Mouse (Mus musculus) liver, embryonic 11.5 days (tissue): ENCODE data around the gene Vps16. TPM values are rescaled to one million over a fixed set of nuclear protein-coding genes. Genes with fewer than 3 reads are reported as not detected.

Experiments used
- ATAC-seq: fragments of 200-750 bp; cut with Nextera tagmentation; replicated peaks from 2 replicates; pipeline ENCODE4 v1.8.0; 2017; ENCODE audit warnings: moderate number of reproducible peaks, mild to moderate bottlenecking, moderate TSS enrichment, moderate library complexity; ENCODE audit not compliant: low FRiP score
- DNase-seq: peaks from one replicate; pipeline ENCODE4 v3.0.0-alpha.2; 2017; ENCODE audit warnings: low spot score
- H3K27ac ChIP-seq: fragments of 300-500 bp; sonication (generic); 2 replicates; pipeline ENCODE4 v1.5.1; 2014; ENCODE audit warnings: mild to moderate bottlenecking, low read depth, low read length, control low read depth
- H3K27me3 ChIP-seq: fragments of 300-500 bp; sonication (generic); replicated peaks from 2 replicates; pipeline ENCODE4 v1.6.1; 2014; ENCODE audit warnings: low read length, mixed read lengths; ENCODE audit not compliant: control insufficient read depth, insufficient read depth
- H3K36me3 ChIP-seq: fragments of 300-500 bp; sonication (generic); 2 replicates; pipeline ENCODE4 v1.6.1; 2014; ENCODE audit warnings: mild to moderate bottlenecking, low read length, moderate library complexity, mixed read lengths; ENCODE audit not compliant: control insufficient read depth, insufficient read depth
- H3K4me1 ChIP-seq: fragments of 300-500 bp; sonication (generic); replicated peaks from 2 replicates; pipeline ENCODE4 v1.6.1; 2014; ENCODE audit warnings: low read length, mixed read lengths; ENCODE audit not compliant: control insufficient read depth, insufficient read depth
- H3K4me2 ChIP-seq: fragments of 300-500 bp; sonication (generic); 2 replicates; pipeline ENCODE4 v1.6.1; 2014; ENCODE audit warnings: mild to moderate bottlenecking, control low read depth, moderate library complexity
- H3K4me3 ChIP-seq: fragments of 300-500 bp; sonication (generic); 2 replicates; pipeline ENCODE4 v1.5.1; 2014; ENCODE audit warnings: low read depth, low read length, control low read depth
- H3K9ac ChIP-seq: fragments of 300-500 bp; sonication (generic); 2 replicates; pipeline ENCODE4 v1.6.1; 2014; ENCODE audit warnings: low read depth, low read length, control low read depth
- H3K9me3 ChIP-seq: fragments of 300-500 bp; sonication (generic); 2 replicates; pipeline ENCODE4 v1.6.1; 2016; ENCODE audit warnings: low read length, inconsistent platforms, mixed read lengths; ENCODE audit not compliant: control insufficient read depth
- WGBS: fragments of 180-500 bp; shearing (Covaris S2); extraction: QIAGEN DNeasy Blood & Tissue Kit; methylation state at CpG from one replicate; pipeline ENCODE4 v1.1.7; 2014; 5-methylcytosine and 5-hydroxymethylcytosine counted together
- polyA plus RNA-seq: library from polyadenylated mRNA; unstranded; fragments of >200 nt; fragmentation: Nextera tagmentation; extraction: Ambion mirVana; gene quantifications from 2 replicates; pipeline ENCODE4 v1.2.1, GENCODE M21; 2014

Vps16 gene
- polyA plus RNA-seq, 1 experiment from 2014 or later: 69.6 TPM

- Histone ChIP-seq H3K36me3 (peaks cover 4% of the 10 kb centered on the region; the same call in 1 of the 2 replicates), H3K4me3 (no peak overlapping the region), H3K4me1 (no peaks in the 10 kb centered on the region; the same call in 1 of the 2 replicates), H3K9me3 (no peaks in the 10 kb centered on the region), H3K27me3 (peaks cover 28% of the 10 kb centered on the region), H3K27ac (no peak overlapping the region), H3K4me2 (no peak overlapping the region), H3K9ac (no peak overlapping the region)
- WGBS: 87% methylated on average over 11 of the region's 11 CpGs
- ATAC-seq (no peak), DNase-seq (no peak)
Observed at GRCm38 (mm10) chr2:130395696-130396095, 28.4 kb upstream of the Vps16 start.

GRCm38 (mm10) chr2:130397186-130397985, 26.8 kb upstream of the Vps16 start, which contains the start of gene Cpxm1:
Cpxm1 (minus strand) TSS chr2:130397574.
- no peak within 1 kb of the TSS for H3K27ac ChIP-seq
- peak within 1 kb of the TSS; percentile 18 for H3K9ac ChIP-seq
- H3K4me1 ChIP-seq: no peaks in the 10 kb centered on the region; the same call in 1 of the 2 replicates
- H3K27me3 ChIP-seq: peaks cover 28% of the 10 kb centered on the region
- ATAC-seq (peak; percentile 77), DNase-seq (peak; percentile 75)
- peak within 1 kb of the TSS; percentile 54 for H3K4me3 ChIP-seq
- H3K4me2 ChIP-seq: peak within 1 kb of the TSS; percentile 74
- 2% methylated on average over 45 of the region's 53 CpGs for WGBS
- no peaks in the 10 kb centered on the region for H3K9me3 ChIP-seq
- peaks cover 4% of the 10 kb centered on the region; the same call in 1 of the 2 replicates for H3K36me3 ChIP-seq

GRCm38 (mm10) chr2:130398091-130398490, 26.0 kb upstream of the Vps16 start:
- ATAC-seq (0 out of 2 replicates have a peak, but pooled peaks have one; percentile 15), DNase-seq (no peak)
- 13% methylated on average over 14 of the region's 14 CpGs for WGBS
- Histone ChIP-seq H3K4me1 (no peaks in the 10 kb centered on the region; the same call in 1 of the 2 replicates), H3K9ac (no peak overlapping the region), H3K36me3 (peaks cover 4% of the 10 kb centered on the region; the same call in 1 of the 2 replicates), H3K4me2 (peak overlapping the region; percentile 74), H3K4me3 (peak overlapping the region; percentile 54), H3K9me3 (no peaks in the 10 kb centered on the region), H3K27ac (no peak overlapping the region), H3K27me3 (peaks cover 28% of the 10 kb centered on the region)

- 92% methylated on average over 1 of the region's 1 CpGs for WGBS
- DNase-seq: no peak
- H3K27me3 ChIP-seq: peaks cover 28% of the 10 kb centered on the region
Observed at GRCm38 (mm10) chr2:130400046-130400445, 24.1 kb upstream of the Vps16 start.

GRCm38 (mm10) chr2:130401891-130402290, 22.2 kb upstream of the Vps16 start:
- Histone ChIP-seq H3K4me1 (no peaks in the 10 kb centered on the region), H3K9me3 (no peaks in the 10 kb centered on the region), H3K9ac (no peak overlapping the region), H3K27me3 (peaks cover 21% of the 10 kb centered on the region), H3K4me3 (no peak overlapping the region), H3K27ac (no peak overlapping the region), H3K36me3 (no peaks in the 10 kb centered on the region), H3K4me2 (no peak overlapping the region)
- 77% methylated on average over 4 of the region's 4 CpGs for WGBS
- DNase-seq (no peak), ATAC-seq (no peak)

More at GRCm38 (mm10) chr2:130400046-130400445, 24.1 kb upstream of the Vps16 start:
- no peaks in the 10 kb centered on the region for H3K36me3 ChIP-seq
- H3K4me3 ChIP-seq: no peak overlapping the region
- no peaks in the 10 kb centered on the region; the same call in 1 of the 2 replicates for H3K4me1 ChIP-seq
- ATAC-seq: no peak
- H3K4me2 ChIP-seq: no peak overlapping the region
- H3K27ac ChIP-seq: no peak overlapping the region
- no peaks in the 10 kb centered on the region for H3K9me3 ChIP-seq
- no peak overlapping the region for H3K9ac ChIP-seq

GRCm38 (mm10) chr2:130404939-130405338, 19.2 kb upstream of the Vps16 start, which contains the start of the genes Gm28372 and 1700020A23Rik:
Gm28372 (plus strand) TSS chr2:130405239.
1700020A23Rik (plus strand) TSS chr2:130405259.
- Histone ChIP-seq H3K27me3 (no peaks in the 10 kb centered on the region), H3K4me2 (no peak within 1 kb of the TSS), H3K36me3 (no peaks in the 10 kb centered on the region), H3K9ac (no peak within 1 kb of the TSS), H3K4me3 (no peak within 1 kb of the TSS), H3K4me1 (no peaks in the 10 kb centered on the region), H3K9me3 (no peaks in the 10 kb centered on the region), H3K27ac (no peak within 1 kb of the TSS)
- ATAC-seq: no peak
- 76% methylated on average over 1 of the region's 1 CpGs for WGBS
- no peak for DNase-seq

GRCm38 (mm10) chr2:130406178-130406577, 18.0 kb upstream of the Vps16 start, which contains the start of gene Tmem239:
Tmem239 (plus strand) TSS chr2:130406478.
- ATAC-seq (no peak), DNase-seq (no peak)
- H3K27me3 ChIP-seq: no peaks in the 10 kb centered on the region
- no peak within 1 kb of the TSS for H3K9ac ChIP-seq
- WGBS: 84% methylated on average over 2 of the region's 2 CpGs
- H3K36me3 ChIP-seq: no peaks in the 10 kb centered on the region
- H3K9me3 ChIP-seq: no peaks in the 10 kb centered on the region
- H3K27ac ChIP-seq: no peak within 1 kb of the TSS
- H3K4me1 ChIP-seq: no peaks in the 10 kb centered on the region
- H3K4me3 ChIP-seq: no peak within 1 kb of the TSS
- no peak within 1 kb of the TSS for H3K4me2 ChIP-seq

GRCm38 (mm10) chr2:130408194-130408593, 15.9 kb upstream of the Vps16 start:
- Histone ChIP-seq H3K4me3 (no peak overlapping the region), H3K9me3 (no peaks in the 10 kb centered on the region), H3K27me3 (no peaks in the 10 kb centered on the region), H3K4me1 (no peaks in the 10 kb centered on the region), H3K27ac (no peak overlapping the region), H3K4me2 (no peak overlapping the region), H3K9ac (no peak overlapping the region), H3K36me3 (no peaks in the 10 kb centered on the region)
- 29% methylated on average over 6 of the region's 6 CpGs for WGBS
- no peak for ATAC-seq
- no peak for DNase-seq
